11 mouse cellular contexts compared by ENCODE assay signal in genomic region chr16:97209997-97210396, GRCm38 (mm10). TPM values are rescaled to one million over a fixed set of nuclear protein-coding genes. Genes with fewer than 3 reads are reported as not detected.
A peak's percentile ranks its signal among the peaks of the same experiment; 100 is the strongest.
DNase-seq lines count a peak whose midpoint lies in the region; ATAC-seq and TF ChIP-seq lines count a peak whose summit lies in the region.
"Had no signal": no experiment of that assay in that cellular context is flagged by ENCODE, and none has a peak within 500 bp of the region (broad histone marks: within the 10 kb centered on the region; RNA-seq: fewer than 3 reads in every experiment).

No protein-coding gene starts in this region.

- peak; percentile 29 for DNase-seq in limb, embryonic 14.5 days (ENCODE audit: low spot score)
- DNase-seq in limb, embryonic 10.5 days (ENCODE audit: low spot score) = no peak
- DNase-seq in cerebellum, postnatal 10 days = peak; percentile 61 to 75
- DNase-seq in layer of hippocampus, adult 2 months (ENCODE audit: low spot score in 2 of 2) = peak; percentile 73 to 80
- DNase-seq in right cerebral cortex, adult 18-20 months = peak; percentile 77
- DNase-seq in spleen, postnatal 4 days (ENCODE audit: low spot score in 2 of 2) = no peak
- DNase-seq in natural killer cell, adult 2 months (ENCODE audit: low spot score in 2 of 2) = no peak
- no peak for DNase-seq in stomach, postnatal 0 days (ENCODE audit: low spot score)

- ATAC-seq in limb, embryonic 14.5 days (ENCODE audit: low FRiP score, low read depth) = no peak
- ATAC-seq in stomach, postnatal 0 days (ENCODE audit: low FRiP score, low TSS enrichment) = no peak

- H3K27ac ChIP-seq in limb, embryonic 14.5 days (replicated peaks; ENCODE audit: low read depth, low read length) = no peak overlapping the region
- H3K27ac ChIP-seq in limb, embryonic 10.5 days = no peak overlapping the region
- peak overlapping the region; percentile 67 for H3K27ac ChIP-seq in layer of hippocampus, adult 2 months
- no peak overlapping the region for H3K27ac ChIP-seq in stomach, postnatal 0 days (replicated peaks)
- H3K27ac ChIP-seq: hindbrain, embryonic 15.5 days; liver, embryonic 14.5 days had no signal

- no peak for TF ChIP-seq CTCF in layer of hippocampus, adult 2 months (conservative IDR thresholded peaks at IDR 0.05)
- no peak for TF ChIP-seq CTCF in stomach, postnatal 0 days (IDR thresholded peaks at IDR 0.05; ENCODE audit: low read depth)

- H3K36me3 ChIP-seq in limb, embryonic 14.5 days (ENCODE audit: control insufficient read depth, insufficient read depth, low read length) = no peaks in the 10 kb centered on the region
- H3K36me3 ChIP-seq in limb, embryonic 10.5 days = no peaks in the 10 kb centered on the region
- H3K36me3 ChIP-seq in stomach, postnatal 0 days (ENCODE audit: control insufficient read depth, insufficient read depth, low read length) = no peaks in the 10 kb centered on the region
- H3K36me3 ChIP-seq: hindbrain, embryonic 15.5 days had no signal

- H3K4me1 ChIP-seq in limb, embryonic 14.5 days (ENCODE audit: control insufficient read depth, insufficient read depth, low read length) = no peaks in the 10 kb centered on the region
- no peaks in the 10 kb centered on the region for H3K4me1 ChIP-seq in limb, embryonic 10.5 days
- no peaks in the 10 kb centered on the region for H3K4me1 ChIP-seq in stomach, postnatal 0 days (replicated peaks; ENCODE audit: control insufficient read depth, insufficient read depth)

- H3K4me3 ChIP-seq in limb, embryonic 14.5 days (replicated peaks; ENCODE audit: low read length) = no peak overlapping the region
- H3K4me3 ChIP-seq in limb, embryonic 10.5 days = no peak overlapping the region
- no peak overlapping the region for H3K4me3 ChIP-seq in layer of hippocampus, adult 2 months
- H3K4me3 ChIP-seq in stomach, postnatal 0 days (ENCODE audit: low read depth, low read length) = no peak overlapping the region
- H3K4me3 ChIP-seq: hindbrain, embryonic 15.5 days; myocyte had no signal

- no peak overlapping the region for H3K9ac ChIP-seq in limb, embryonic 14.5 days (ENCODE audit: low read depth, low read length, severe bottlenecking)
- no peak overlapping the region for H3K9ac ChIP-seq in stomach, postnatal 0 days (ENCODE audit: low read length)
- H3K9ac ChIP-seq: hindbrain, embryonic 15.5 days; liver, embryonic 14.5 days had no signal

- H3K9me3 ChIP-seq in limb, embryonic 14.5 days (ENCODE audit: control insufficient read depth, low read length) = peaks cover 4% of the 10 kb centered on the region; the same call in 1 of the 2 replicates
- H3K9me3 ChIP-seq in limb, embryonic 10.5 days (replicated peaks) = no peaks in the 10 kb centered on the region
- no peaks in the 10 kb centered on the region for H3K9me3 ChIP-seq in stomach, postnatal 0 days (ENCODE audit: control insufficient read depth, low read length)

- H3K27me3 ChIP-seq in limb, embryonic 14.5 days (ENCODE audit: control insufficient read depth, insufficient read depth, low read length) = no peaks in the 10 kb centered on the region
- H3K27me3 ChIP-seq in limb, embryonic 10.5 days (ENCODE audit: low read depth, poor library complexity, severe bottlenecking) = no peaks in the 10 kb centered on the region
- H3K27me3 ChIP-seq in stomach, postnatal 0 days (ENCODE audit: control insufficient read depth, insufficient read depth, low read length) = no peaks in the 10 kb centered on the region
- H3K27me3 ChIP-seq: hindbrain, embryonic 15.5 days had no signal

- WGBS in limb, embryonic 14.5 days = 30% methylated on average over 5 of the region's 5 CpGs
- WGBS in limb, embryonic 10.5 days = 85% methylated on average over 5 of the region's 5 CpGs
- WGBS in stomach, postnatal 0 days = 50% methylated on average over 5 of the region's 5 CpGs

- no peak for TF ChIP-seq EP300 in stomach, postnatal 0 days (optimal IDR thresholded peaks at IDR 0.05)

- TF ChIP-seq POLR2A in limb, embryonic 14.5 days (IDR thresholded peaks at IDR 0.05; ENCODE audit: borderline replicate concordance, extremely low read depth, insufficient read depth, insufficient read length) = no peak

- H3K4me2 ChIP-seq in limb, embryonic 14.5 days (replicated peaks; ENCODE audit: low read depth, low read length, severe bottlenecking) = no peak overlapping the region
- H3K4me2 ChIP-seq in stomach, postnatal 0 days (replicated peaks; ENCODE audit: low read depth) = no peak overlapping the region
- H3K4me2 ChIP-seq: hindbrain, embryonic 15.5 days had no signal

RNA-seq across cellular contexts. Expression of gene Dscam, which starts 39.4 kb away (rescaled TPM):
- polyA plus RNA-seq in limb, embryonic 14.5 days (2012; rRNA removed) = 0.15 and 0.20 TPM in 2 replicates
- 0.11 and 0.17 TPM in 2 replicates for polyA plus RNA-seq in limb, embryonic 14.5 days (2014; fragmentation: Nextera tagmentation; extraction: Ambion mirVana)
- polyA plus RNA-seq in limb, embryonic 10.5 days (2016; fragmentation: Nextera tagmentation; extraction: Ambion mirVana) = not detected in 2 replicates
- total RNA-seq in layer of hippocampus, adult 2 months (2021) = 10 to 100 TPM; 36.8 to 41.0 TPM
- 0.08 and 0.13 TPM in 2 replicates for polyA plus RNA-seq in stomach, postnatal 0 days (2015; fragmentation: Nextera tagmentation; extraction: Ambion mirVana)
- polyA plus RNA-seq: liver, embryonic 14.5 days had no signal

Comparison
In these comparisons a context has a peak if more than half of its experiments do, and no peak if none do; other contexts are left out.
1. DNase-seq: peak in limb, embryonic 14.5 days (single experiment), cerebellum, postnatal 10 days (2 of 2), layer of hippocampus, adult 2 months (2 of 2) and right cerebral cortex, adult 18-20 months (single experiment); none in limb, embryonic 10.5 days (single experiment), spleen, postnatal 4 days (0 of 2), natural killer cell, adult 2 months (0 of 2) and stomach, postnatal 0 days (single experiment).